Mouse (Mus musculus) stomach, postnatal 0 days (tissue): ENCODE measurements around the gene Usb1.

Experiments
- CTCF ChIP-seq: IDR thresholded peaks from 2 replicates; pipeline ENCODE4 v1.5.1; 2016; ENCODE audit warnings: antibody characterized with exemption, low read depth, mild to moderate bottlenecking, moderate library complexity
- EP300 ChIP-seq: optimal IDR thresholded peaks from 2 replicates; pipeline ENCODE3; 2016; ENCODE audit warnings: antibody characterized with exemption

DNA sequence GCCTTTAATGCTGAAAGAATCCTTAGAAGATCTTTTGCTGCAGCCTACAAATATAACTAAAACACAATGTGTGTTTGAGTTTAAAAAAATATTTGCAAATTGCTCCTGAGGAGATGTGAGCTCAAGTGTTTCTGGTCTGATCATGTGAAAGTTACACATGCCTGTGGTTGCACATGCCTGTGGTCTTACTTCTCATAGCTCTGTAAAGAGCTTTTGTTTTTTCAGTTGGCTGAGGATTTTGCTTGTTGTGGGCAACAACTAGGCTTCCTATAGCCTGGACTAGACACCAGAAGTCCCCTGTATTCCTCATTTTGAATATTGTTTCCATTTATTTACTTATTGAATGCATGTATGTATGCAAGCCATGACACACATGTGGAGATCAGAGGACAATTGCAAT, 4.3 kb downstream of the Usb1 start:
- TF ChIP-seq CTCF (no peak), EP300 (no peak)
